Mouse (Mus musculus): ENCODE measurements around the gene Tmem252. TPM values are rescaled to one million over a fixed set of nuclear protein-coding genes. Genes with fewer than 3 reads are reported as not detected.

Tmem252 gene
- polyA plus RNA-seq, 1 experiment from 2014 or later, result not detected

GRCm38 (mm10) chr19:24662346-24662745 is 11.5 kb upstream of the Tmem252 start:
- Histone ChIP-seq H3K4me3 (ENCODE audit: inconsistent target) (no peak overlapping the region), H3K79me2 (ENCODE audit: inconsistent target) (no peaks in the 10 kb centered on the region), H3K36me3 (ENCODE audit: inconsistent target) (no peaks in the 10 kb centered on the region), H3K27ac (no peak overlapping the region)
- 90% methylated on average over 2 of the region's 2 CpGs for WGBS (ENCODE audit: missing documents)

- no peaks in the 10 kb centered on the region for H3K36me3 ChIP-seq (ENCODE audit: inconsistent target)
- no peak overlapping the region for H3K27ac ChIP-seq
- 85% methylated on average over 11 of the region's 11 CpGs for WGBS (ENCODE audit: missing documents)
These were observed 8.0 kb upstream of the Tmem252 start for GRCm38 (mm10) chr19:24665771-24666170.

DNA sequence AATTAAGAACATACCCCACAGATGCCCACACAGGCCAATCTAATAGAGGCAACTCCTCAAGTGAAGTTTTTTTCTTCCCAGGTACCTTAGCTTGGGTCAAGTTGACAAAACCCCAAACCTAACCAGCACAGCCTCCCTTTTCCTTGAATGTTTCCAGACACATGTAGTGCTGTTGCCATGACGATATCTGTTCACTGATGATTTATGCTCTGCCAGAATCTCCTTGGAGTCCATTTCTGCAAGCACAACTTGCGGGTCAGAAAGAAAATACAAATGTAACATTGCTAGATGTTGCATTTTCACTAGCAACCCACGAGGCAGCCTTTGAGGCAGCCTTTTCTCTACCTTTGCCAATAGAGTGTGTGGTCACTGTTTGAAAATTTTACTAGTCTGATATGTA is 6.3 kb upstream of the Tmem252 start:
- no peak overlapping the region for H3K27ac ChIP-seq
- WGBS (ENCODE audit: missing documents), result 97% methylated on average over 3 of the region's 3 CpGs
- no peak overlapping the region for H3K4me3 ChIP-seq (ENCODE audit: inconsistent target)
- no peaks in the 10 kb centered on the region for H3K36me3 ChIP-seq (ENCODE audit: inconsistent target)
- no peaks in the 10 kb centered on the region for H3K79me2 ChIP-seq (ENCODE audit: inconsistent target)

More at GRCm38 (mm10) chr19:24665771-24666170, 8.0 kb upstream of the Tmem252 start:
- H3K79me2 ChIP-seq (ENCODE audit: inconsistent target), result no peaks in the 10 kb centered on the region
- H3K4me3 ChIP-seq (ENCODE audit: inconsistent target), result no peak overlapping the region

- no peaks in the 10 kb centered on the region for H3K79me2 ChIP-seq (ENCODE audit: inconsistent target)
- H3K36me3 ChIP-seq (ENCODE audit: inconsistent target), result no peaks in the 10 kb centered on the region
- no peak overlapping the region for H3K27ac ChIP-seq
- H3K4me3 ChIP-seq (ENCODE audit: inconsistent target), result no peak overlapping the region
- WGBS (ENCODE audit: missing documents), result 42% methylated on average over 2 of the region's 3 CpGs
These were observed 2.2 kb upstream of the Tmem252 start for GRCm38 (mm10) chr19:24671571-24671970.

GRCm38 (mm10) chr19:24672366-24672960 is 1.3 kb upstream of the Tmem252 start:
- WGBS (ENCODE audit: missing documents), result 71% methylated on average over 10 of the region's 10 CpGs
- H3K36me3 ChIP-seq (ENCODE audit: inconsistent target), result no peaks in the 10 kb centered on the region
- no peak overlapping the region for H3K4me3 ChIP-seq (ENCODE audit: inconsistent target)
- H3K27ac ChIP-seq, result no peak overlapping the region
- H3K79me2 ChIP-seq (ENCODE audit: inconsistent target), result no peaks in the 10 kb centered on the region

DNA sequence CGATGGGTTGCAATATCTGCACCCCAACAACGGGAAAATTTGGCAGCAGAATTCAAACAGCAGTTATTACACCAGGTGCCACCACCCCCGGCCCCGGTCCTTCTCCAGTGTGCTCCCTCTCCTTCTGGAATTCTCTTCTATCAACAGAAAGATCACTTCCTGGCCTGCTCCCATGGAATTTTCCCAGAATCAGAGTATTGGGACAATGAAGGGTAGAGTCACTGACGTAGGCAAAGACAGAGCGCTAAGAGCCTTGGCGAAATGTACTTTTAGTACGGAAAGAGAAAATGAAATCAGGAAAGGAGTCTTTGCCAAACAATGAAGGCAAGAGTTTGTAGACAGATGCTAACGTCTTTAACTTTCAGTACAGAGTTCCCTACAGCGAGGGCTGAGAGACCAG is 477 bp upstream of the Tmem252 start:
- WGBS (ENCODE audit: missing documents), result 87% methylated on average over 9 of the region's 10 CpGs
- Histone ChIP-seq H3K27ac (no peak overlapping the region), H3K79me2 (ENCODE audit: inconsistent target) (no peaks in the 10 kb centered on the region), H3K36me3 (ENCODE audit: inconsistent target) (no peaks in the 10 kb centered on the region), H3K4me3 (ENCODE audit: inconsistent target) (no peak overlapping the region)

DNA sequence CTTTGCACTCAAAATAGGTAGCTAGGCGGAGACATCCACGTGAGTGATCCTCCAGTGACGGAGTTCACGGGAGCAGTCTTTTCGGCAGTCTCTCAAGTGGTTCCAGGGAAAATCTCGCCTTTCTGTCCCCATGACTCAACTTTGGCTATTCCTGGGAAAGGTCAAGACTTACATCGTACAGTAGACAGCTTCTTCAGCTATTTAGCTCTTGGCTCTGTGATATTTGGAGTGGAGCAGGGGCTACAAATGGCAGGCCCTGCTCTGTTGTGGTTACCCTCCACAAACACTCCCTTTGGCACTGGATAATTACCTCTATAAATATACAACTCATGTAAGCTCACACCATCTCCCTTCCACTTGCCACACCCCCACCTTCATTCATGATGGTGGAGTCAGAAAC is 2.6 kb downstream of the Tmem252 start:
- H3K27ac ChIP-seq, result no peak overlapping the region
- no peaks in the 10 kb centered on the region for H3K36me3 ChIP-seq (ENCODE audit: inconsistent target)
- no peak overlapping the region for H3K4me3 ChIP-seq (ENCODE audit: inconsistent target)
- H3K79me2 ChIP-seq (ENCODE audit: inconsistent target), result no peaks in the 10 kb centered on the region
- WGBS (ENCODE audit: missing documents), result 96% methylated on average over 7 of the region's 7 CpGs

DNA sequence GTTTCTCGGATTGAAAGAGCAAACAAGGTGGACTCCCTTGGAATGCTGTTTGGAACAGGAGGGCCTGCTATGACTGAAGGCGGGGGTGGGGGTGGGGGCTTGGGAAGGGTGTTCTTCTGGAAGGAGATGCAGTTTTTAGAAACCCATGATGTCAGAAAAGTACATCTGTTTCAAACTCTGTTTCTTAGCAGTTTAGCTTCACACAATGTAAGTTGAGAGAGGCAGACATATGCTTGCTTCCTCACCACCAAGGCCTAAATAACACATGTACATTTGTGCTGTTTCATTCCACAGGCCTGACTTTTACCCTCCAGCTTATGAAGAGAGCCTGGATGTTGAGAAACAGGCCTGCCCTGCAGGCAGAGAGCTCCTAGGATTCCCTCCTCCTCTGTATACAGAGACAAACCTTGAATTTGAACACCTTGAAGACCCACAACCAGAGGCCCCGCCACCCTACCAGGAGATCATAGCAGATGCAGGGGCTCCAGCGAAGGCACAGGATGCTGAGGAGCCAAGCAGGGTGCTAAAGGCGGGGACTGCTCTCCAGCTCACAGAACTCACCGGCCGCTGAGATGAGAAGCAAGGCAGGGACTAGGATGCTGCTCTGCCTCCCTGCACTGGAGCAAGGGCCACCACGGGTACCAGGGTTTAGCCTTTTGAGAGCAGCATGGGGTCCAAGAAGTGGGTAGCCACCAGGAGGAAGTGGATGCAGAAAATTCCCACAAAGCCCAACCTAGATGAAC is 3.6 kb downstream of the Tmem252 start:
- Histone ChIP-seq H3K79me2 (ENCODE audit: inconsistent target) (no peaks in the 10 kb centered on the region), H3K27ac (no peak overlapping the region), H3K36me3 (ENCODE audit: inconsistent target) (no peaks in the 10 kb centered on the region), H3K4me3 (ENCODE audit: inconsistent target) (no peak overlapping the region)
- WGBS (ENCODE audit: missing documents), result 92% methylated on average over 8 of the region's 8 CpGs

- 87% methylated on average over 11 of the region's 12 CpGs for WGBS (ENCODE audit: missing documents)
- no peaks in the 10 kb centered on the region for H3K36me3 ChIP-seq (ENCODE audit: inconsistent target)
- no peak overlapping the region for H3K27ac ChIP-seq
These were observed 9.4 kb downstream of the Tmem252 start for GRCm38 (mm10) chr19:24683016-24683720.

DNA sequence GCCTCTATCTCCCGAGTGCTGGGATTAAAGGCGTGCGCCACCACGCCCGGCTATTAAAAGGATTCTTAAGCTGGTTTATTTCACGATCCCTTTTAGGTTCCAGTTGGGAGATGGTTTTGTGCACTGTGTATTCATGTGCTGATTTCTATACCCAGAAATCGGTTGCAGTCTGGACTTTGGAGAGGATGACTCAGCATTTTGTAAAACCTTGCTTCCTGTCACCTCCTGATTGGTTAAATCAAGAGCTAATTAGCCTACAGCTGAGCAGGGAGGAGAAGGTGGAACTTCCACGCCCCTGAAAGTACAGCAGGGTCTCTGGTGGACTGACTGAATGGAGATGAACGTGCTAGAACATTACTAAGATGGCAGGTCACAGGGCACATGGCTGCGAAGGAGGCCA is 12.6 kb downstream of the Tmem252 start:
- no peak overlapping the region for H3K4me3 ChIP-seq (ENCODE audit: inconsistent target)
- 82% methylated on average over 10 of the region's 10 CpGs for WGBS (ENCODE audit: missing documents)
- H3K36me3 ChIP-seq (ENCODE audit: inconsistent target), result no peaks in the 10 kb centered on the region
- H3K79me2 ChIP-seq (ENCODE audit: inconsistent target), result no peaks in the 10 kb centered on the region
- no peak overlapping the region for H3K27ac ChIP-seq

More at GRCm38 (mm10) chr19:24683016-24683720, 9.4 kb downstream of the Tmem252 start:
- Histone ChIP-seq H3K4me3 (ENCODE audit: inconsistent target) (no peak overlapping the region), H3K79me2 (ENCODE audit: inconsistent target) (no peaks in the 10 kb centered on the region)

- WGBS (ENCODE audit: missing documents), result 83% methylated on average over 6 of the region's 6 CpGs
- Histone ChIP-seq H3K4me3 (ENCODE audit: inconsistent target) (no peak overlapping the region), H3K36me3 (ENCODE audit: inconsistent target) (no peaks in the 10 kb centered on the region), H3K79me2 (ENCODE audit: inconsistent target) (no peaks in the 10 kb centered on the region), H3K27ac (no peak overlapping the region)
These were observed 14.5 kb downstream of the Tmem252 start for GRCm38 (mm10) chr19:24688327-24688726.

DNA sequence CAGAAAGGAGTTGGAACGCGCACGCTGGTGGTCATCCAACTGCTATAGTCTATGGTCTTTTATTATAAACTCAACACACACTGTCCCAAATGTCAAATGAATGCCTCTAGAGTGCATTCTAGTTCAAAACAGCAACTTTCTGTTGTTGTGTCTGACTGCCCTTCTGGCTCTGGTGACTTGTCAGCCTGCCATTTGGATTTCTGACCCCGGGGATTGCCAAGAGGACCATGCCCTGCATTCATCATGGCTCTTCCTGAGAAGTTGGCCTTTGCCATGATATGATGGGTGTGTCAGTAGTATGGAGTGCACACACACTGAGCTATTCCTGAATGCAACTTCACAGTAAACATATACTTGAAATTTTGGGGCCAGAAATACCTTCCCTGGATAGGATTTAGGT is 15.7 kb downstream of the Tmem252 start:
- H3K36me3 ChIP-seq (ENCODE audit: inconsistent target), result no peaks in the 10 kb centered on the region
- no peak overlapping the region for H3K4me3 ChIP-seq (ENCODE audit: inconsistent target)
- no peaks in the 10 kb centered on the region for H3K79me2 ChIP-seq (ENCODE audit: inconsistent target)
- H3K27ac ChIP-seq, result no peak overlapping the region
- WGBS (ENCODE audit: missing documents), result 88% methylated on average over 4 of the region's 4 CpGs

- Histone ChIP-seq H3K4me3 (ENCODE audit: inconsistent target) (no peak overlapping the region), H3K79me2 (ENCODE audit: inconsistent target) (no peaks in the 10 kb centered on the region), H3K36me3 (ENCODE audit: inconsistent target) (no peaks in the 10 kb centered on the region), H3K27ac (no peak overlapping the region)
- WGBS (ENCODE audit: missing documents), result 95% methylated on average over 2 of the region's 2 CpGs
These were observed 18.9 kb downstream of the Tmem252 start for GRCm38 (mm10) chr19:24692691-24693090.

DNA sequence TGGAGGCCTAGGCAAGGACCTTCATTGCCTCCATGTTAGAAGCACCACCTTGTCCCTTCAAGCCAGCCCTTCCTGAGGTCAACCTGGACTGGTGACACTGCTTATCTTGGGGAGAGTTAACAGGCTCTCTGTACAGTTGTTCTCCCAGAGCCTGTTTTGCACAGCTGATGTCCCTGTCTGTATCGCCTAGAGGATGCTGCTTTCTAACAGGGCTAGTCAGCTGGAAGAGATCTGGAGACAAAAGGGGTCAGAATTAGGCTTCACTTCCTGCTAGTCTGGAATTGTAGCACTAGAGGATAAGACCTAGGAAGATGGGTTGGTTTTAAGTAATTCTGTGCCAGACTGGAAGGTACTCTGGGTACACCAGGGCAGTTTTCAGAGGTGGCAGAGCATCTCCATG is 24.1 kb downstream of the Tmem252 start:
- WGBS (ENCODE audit: missing documents), result 90% methylated on average over 1 of the region's 1 CpGs
- Histone ChIP-seq H3K27ac (no peak overlapping the region), H3K79me2 (ENCODE audit: inconsistent target) (no peaks in the 10 kb centered on the region), H3K36me3 (ENCODE audit: inconsistent target) (no peaks in the 10 kb centered on the region), H3K4me3 (ENCODE audit: inconsistent target) (no peak overlapping the region)

DNA sequence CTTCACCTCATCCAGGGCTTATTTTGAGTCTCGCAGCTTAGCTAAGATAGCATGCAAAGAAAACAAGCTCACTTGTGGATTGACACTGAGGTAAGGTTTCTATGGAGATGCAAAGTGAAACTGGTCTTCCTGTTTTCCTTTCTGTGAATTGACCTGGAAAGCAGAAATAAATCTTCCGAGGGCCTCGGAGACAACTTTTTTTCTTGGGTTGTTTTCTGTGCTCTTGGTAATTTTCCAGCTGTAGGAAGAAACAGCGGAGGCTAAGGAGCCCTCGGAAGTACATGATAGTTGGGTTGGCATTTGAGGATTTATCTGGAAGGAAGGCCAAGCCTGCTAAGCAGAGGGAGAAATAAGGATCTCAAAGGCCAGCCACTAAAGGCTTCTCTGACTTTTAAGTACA is 24.8 kb downstream of the Tmem252 start:
- Histone ChIP-seq H3K79me2 (ENCODE audit: inconsistent target) (no peaks in the 10 kb centered on the region), H3K36me3 (ENCODE audit: inconsistent target) (no peaks in the 10 kb centered on the region), H3K27ac (no peak overlapping the region), H3K4me3 (ENCODE audit: inconsistent target) (no peak overlapping the region)
- WGBS (ENCODE audit: missing documents), result 12% methylated on average over 5 of the region's 5 CpGs

Measured in macrophage (primary cell).